Mouse (Mus musculus) testis, adult 2 months (tissue): ENCODE measurements around the gene Dusp16. TPM values are rescaled to one million over a fixed set of nuclear protein-coding genes. Genes with fewer than 3 reads are reported as not detected.

Source experiments
- H3K27ac ChIP-seq: fragments of 200-500 bp; 2 replicates; pipeline ENCODE4 v1.5.1; 2012; ENCODE audit warnings: low read depth, low read length; ENCODE audit not compliant: control insufficient read depth, insufficient read depth
- H3K27me3 ChIP-seq: fragments of 200-500 bp; 2 replicates; pipeline ENCODE4 v1.6.1; 2012; ENCODE audit warnings: mild to moderate bottlenecking, low read length, moderate library complexity; ENCODE audit not compliant: control insufficient read depth, insufficient read depth
- H3K36me3 ChIP-seq: fragments of 200-500 bp; 2 replicates; pipeline ENCODE4 v1.6.1; 2012; ENCODE audit warnings: mild to moderate bottlenecking, low read length; ENCODE audit not compliant: control insufficient read depth, insufficient read depth
- H3K4me1 ChIP-seq: fragments of 200-500 bp; 2 replicates; pipeline ENCODE4 v1.6.1; 2012; ENCODE audit warnings: low read length; ENCODE audit not compliant: control insufficient read depth, insufficient read depth
- H3K4me3 ChIP-seq: fragments of 200-500 bp; 2 replicates; pipeline ENCODE4 v1.5.1; 2012; ENCODE audit warnings: low read depth, mild to moderate bottlenecking, low read length, moderate library complexity, mixed read lengths; ENCODE audit not compliant: control insufficient read depth
- CTCF ChIP-seq: fragments of 200-500 bp; IDR thresholded peaks from 2 replicates; pipeline ENCODE4 v1.5.1; 2012; ENCODE audit warnings: low read depth, mild to moderate bottlenecking, inconsistent platforms, low read length, moderate library complexity; ENCODE audit not compliant: control insufficient read depth, insufficient read depth, insufficient replicate concordance
- POLR2A ChIP-seq: fragments of 200-500 bp; IDR thresholded peaks from 2 replicates; pipeline ENCODE4 v1.6.1; 2012; ENCODE audit warnings: low read depth, mild to moderate bottlenecking, inconsistent platforms, low read length, moderate library complexity; ENCODE audit not compliant: control insufficient read depth
- polyA plus RNA-seq: library from polyadenylated mRNA; depleted of rRNA; stranded (reverse); fragments of >200 nt; gene quantifications from 2 replicates; pipeline ENCODE4 v1.2.3, GENCODE M21; 2012

Gene Dusp16
- polyA plus RNA-seq, 1 experiment: 11.0 TPM

DNA sequence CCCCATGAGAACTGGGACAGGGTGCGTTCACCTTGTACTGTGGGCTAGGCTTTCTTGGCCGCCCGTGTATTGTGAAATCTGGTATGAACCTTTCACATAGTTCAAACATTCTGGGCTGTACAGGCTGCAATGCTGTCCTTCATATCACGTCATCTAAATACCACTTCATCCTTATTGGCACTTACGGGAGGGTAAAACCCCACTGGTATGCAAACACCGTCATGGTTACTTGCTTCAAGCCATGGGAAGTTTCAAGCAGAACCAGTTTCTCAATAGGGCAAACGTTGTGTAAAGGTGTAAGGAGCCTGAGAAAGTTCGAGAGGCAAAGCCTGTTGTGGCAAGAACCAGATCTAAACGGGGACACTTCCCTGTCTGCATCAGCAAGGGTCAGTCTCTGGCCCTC is 10.2 kb upstream of the Dusp16 start:
- TF ChIP-seq CTCF (no peak), POLR2A (no peak)
- H3K4me1 ChIP-seq: no peaks in the 10 kb centered on the region
- H3K4me3 ChIP-seq: no peak overlapping the region
- H3K36me3 ChIP-seq: no peaks in the 10 kb centered on the region
- H3K27ac ChIP-seq: no peak overlapping the region
- no peaks in the 10 kb centered on the region for H3K27me3 ChIP-seq

DNA sequence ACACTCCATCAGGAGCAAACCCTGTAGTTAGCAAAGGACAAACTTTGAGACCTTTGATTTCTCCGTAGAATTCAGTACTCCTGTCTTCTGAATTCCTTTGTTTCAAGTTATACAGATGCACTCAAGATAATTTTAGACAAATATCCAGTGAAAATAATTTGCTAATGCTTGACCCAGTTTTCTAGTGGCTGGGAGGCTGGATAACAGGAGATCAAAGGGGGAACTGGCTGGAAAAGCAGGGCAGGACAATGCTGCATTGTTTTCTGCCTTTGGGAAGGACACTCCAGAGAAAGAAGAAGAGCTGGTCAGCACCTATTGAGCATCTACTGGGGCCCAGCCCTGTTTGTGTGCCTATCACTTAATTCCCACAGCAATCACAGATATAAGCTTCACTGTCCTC is 9.1 kb upstream of the Dusp16 start:
- H3K27ac ChIP-seq: no peak overlapping the region
- no peaks in the 10 kb centered on the region for H3K36me3 ChIP-seq
- TF ChIP-seq POLR2A (no peak), CTCF (no peak)

GRCm38 (mm10) chr6:134796297-134796696 is 3.9 kb upstream of the Dusp16 start:
- Histone ChIP-seq H3K27me3 (no peaks in the 10 kb centered on the region), H3K27ac (no peak overlapping the region), H3K4me3 (no peak overlapping the region), H3K36me3 (no peaks in the 10 kb centered on the region), H3K4me1 (peaks cover 19% of the 10 kb centered on the region)
- no peak for TF ChIP-seq CTCF
- no peak for TF ChIP-seq POLR2A

More for the DNA sequence above, 9.1 kb upstream of the Dusp16 start:
- Histone ChIP-seq H3K4me1 (no peaks in the 10 kb centered on the region), H3K27me3 (no peaks in the 10 kb centered on the region), H3K4me3 (no peak overlapping the region)

DNA sequence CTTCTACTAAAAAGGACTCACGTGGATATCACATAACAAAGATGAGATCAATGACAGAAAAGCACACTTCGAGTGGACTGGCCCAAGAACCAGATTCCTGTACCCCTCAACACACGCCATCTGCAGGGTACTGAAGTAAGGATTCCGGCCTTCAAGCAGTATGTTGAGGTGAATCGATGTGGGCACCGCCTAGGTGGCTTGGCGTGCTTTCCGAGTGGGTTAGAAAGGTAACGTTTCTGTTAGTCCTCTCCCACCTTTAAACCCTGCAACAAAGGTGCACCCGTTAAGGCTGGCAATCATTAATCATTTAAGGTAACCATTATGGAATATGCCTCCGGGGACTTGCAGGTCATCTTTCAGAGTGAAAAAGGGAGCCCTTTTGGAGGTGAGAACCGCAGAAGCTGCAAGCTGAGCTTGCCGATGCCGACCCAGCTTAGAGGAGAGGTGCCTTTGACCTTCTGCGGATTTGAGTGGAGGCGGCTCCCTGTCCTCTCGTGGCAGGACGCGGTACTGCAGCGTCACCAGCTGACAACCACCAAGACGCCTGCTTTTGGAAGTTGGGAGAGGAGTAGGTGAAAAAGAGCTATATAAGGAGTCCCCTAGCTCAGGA is 1.6 kb upstream of the Dusp16 start:
- TF ChIP-seq POLR2A (0 out of 2 replicates have a peak, but pooled peaks have one; percentile 31), CTCF (peak; percentile 90)
- no peaks in the 10 kb centered on the region for H3K36me3 ChIP-seq
- no peaks in the 10 kb centered on the region for H3K27me3 ChIP-seq
- peak overlapping the region; percentile 56 for H3K4me3 ChIP-seq
- 0 out of 2 replicates have a peak overlapping the region, but pooled peaks have one; percentile 5 for H3K27ac ChIP-seq
- peaks cover 19% of the 10 kb centered on the region for H3K4me1 ChIP-seq

- Histone ChIP-seq H3K4me1 (peaks cover 19% of the 10 kb centered on the region), H3K27me3 (no peaks in the 10 kb centered on the region), H3K27ac (peak overlapping the region; percentile 90), H3K4me3 (peak overlapping the region; percentile 95), H3K36me3 (no peaks in the 10 kb centered on the region)
- TF ChIP-seq CTCF: no peak
- no peak for TF ChIP-seq POLR2A
These were observed 801 bp upstream of the Dusp16 start for GRCm38 (mm10) chr6:134793046-134793806.

DNA sequence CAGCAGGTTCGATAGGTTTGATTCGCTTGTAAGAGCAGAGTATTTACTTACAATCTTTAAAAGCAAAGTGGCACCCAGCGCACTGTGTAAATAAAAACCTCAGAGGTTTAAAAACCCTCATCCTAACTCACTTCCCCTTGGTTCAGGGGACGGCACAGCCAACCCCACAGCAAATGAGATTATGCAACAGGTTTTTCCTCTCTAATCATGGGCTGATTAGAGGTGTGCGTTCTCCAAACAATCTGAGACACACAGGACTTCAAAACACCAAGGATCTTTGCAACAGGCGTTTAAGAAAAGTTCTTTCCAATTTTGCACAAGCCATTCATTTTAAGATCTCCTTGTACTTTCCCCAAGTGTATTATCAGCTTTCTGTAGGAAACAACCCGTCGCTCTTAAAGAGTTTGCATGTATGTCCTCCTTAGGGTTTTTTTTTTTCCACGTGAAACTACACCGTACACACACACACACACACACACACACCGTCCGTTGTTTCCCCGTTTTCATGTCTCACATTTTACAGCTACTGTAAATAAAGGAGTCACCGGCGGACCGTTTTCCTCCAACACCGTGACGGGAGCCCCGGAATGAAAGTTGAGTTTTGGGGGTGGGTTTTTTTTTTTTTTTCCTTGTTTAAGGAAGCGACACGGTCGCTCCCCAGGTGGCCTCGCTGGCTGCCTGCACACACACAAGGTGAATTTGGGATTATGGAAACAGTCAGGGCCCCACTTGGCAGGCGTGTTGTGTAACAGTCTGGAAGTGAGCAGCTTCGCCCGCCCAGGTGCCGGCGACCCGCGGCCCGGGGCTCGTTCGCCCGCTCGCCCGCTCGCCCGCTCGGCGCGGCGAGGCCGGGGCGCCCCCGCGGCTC is 940 bp downstream of the Dusp16 start:
- TF ChIP-seq POLR2A: no peak
- no peak for TF ChIP-seq CTCF
- peak overlapping the region; percentile 98 for H3K4me3 ChIP-seq
- no peaks in the 10 kb centered on the region for H3K27me3 ChIP-seq
- peak overlapping the region; percentile 98 for H3K27ac ChIP-seq
- no peaks in the 10 kb centered on the region for H3K36me3 ChIP-seq
- peaks cover 19% of the 10 kb centered on the region for H3K4me1 ChIP-seq

DNA sequence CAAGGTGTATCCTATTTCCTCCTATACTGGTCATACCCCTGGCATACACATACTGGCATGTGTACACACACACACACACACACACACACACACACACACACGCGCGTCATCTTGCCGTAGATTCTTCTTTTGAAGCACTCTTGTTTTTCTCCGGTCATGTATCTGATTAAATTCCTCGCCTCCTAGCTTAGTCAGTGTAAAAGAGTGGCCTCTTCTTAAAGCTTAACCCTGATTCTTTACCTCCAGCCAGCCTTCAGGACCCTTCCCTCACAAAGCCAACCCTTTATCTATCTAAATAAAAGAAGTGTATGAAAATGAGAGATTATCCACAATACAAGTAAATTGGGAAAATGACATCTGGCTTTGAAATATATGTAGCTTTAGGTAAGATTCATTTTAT is 3.3 kb downstream of the Dusp16 start:
- TF ChIP-seq CTCF (no peak), POLR2A (no peak)
- H3K4me3 ChIP-seq: no peak overlapping the region
- no peak overlapping the region for H3K27ac ChIP-seq
- peaks cover 12% of the 10 kb centered on the region for H3K4me1 ChIP-seq
- no peaks in the 10 kb centered on the region for H3K27me3 ChIP-seq
- no peaks in the 10 kb centered on the region for H3K36me3 ChIP-seq
